Mouse (Mus musculus): Measurements from ENCODE around the gene Eif3c. TPM values are rescaled to one million over a fixed set of nuclear protein-coding genes. Genes with fewer than 3 reads are reported as not detected.
A peak's percentile ranks its signal among the peaks of the same experiment; 100 is the strongest.

Gene Eif3c
- 110 and 121 TPM in 2 replicates for total RNA-seq (2015)
- total RNA-seq (2017) = 131 and 143 TPM in 2 replicates

- ATAC-seq (ENCODE audit: poor library complexity, severe bottlenecking) = peak; percentile 94
Measured at GRCm38 (mm10) chr7:126566094-126566765, at the start of gene Eif3c. TSS of gene Eif3c (minus strand) at chr7:126566411.

GRCm38 (mm10) chr7:126612736-126613135 lies 46.5 kb upstream of the Eif3c start:
- no peak for ATAC-seq (ENCODE audit: poor library complexity, severe bottlenecking)

GRCm38 (mm10) chr7:126607796-126608195 lies 41.6 kb upstream of the Eif3c start:
- no peak for ATAC-seq (ENCODE audit: poor library complexity, severe bottlenecking)

- peak; percentile 33; the same call in 1 of the 2 replicates for ATAC-seq (ENCODE audit: poor library complexity, severe bottlenecking)
Measured at GRCm38 (mm10) chr7:126607064-126607463, 40.9 kb upstream of the Eif3c start.

GRCm38 (mm10) chr7:126606611-126607010 lies 40.4 kb upstream of the Eif3c start:
- ATAC-seq (ENCODE audit: poor library complexity, severe bottlenecking) = peak; percentile 58

GRCm38 (mm10) chr7:126602650-126603049 lies 36.4 kb upstream of the Eif3c start:
- ATAC-seq (ENCODE audit: poor library complexity, severe bottlenecking) = peak; percentile 59

GRCm38 (mm10) chr7:126601896-126602295 lies 35.7 kb upstream of the Eif3c start:
- ATAC-seq (ENCODE audit: poor library complexity, severe bottlenecking) = peak; percentile 50

- ATAC-seq (ENCODE audit: poor library complexity, severe bottlenecking) = no peak
Measured at GRCm38 (mm10) chr7:126598919-126599318, 32.7 kb upstream of the Eif3c start.

GRCm38 (mm10) chr7:126596414-126596813 lies 30.2 kb upstream of the Eif3c start:
- ATAC-seq (ENCODE audit: poor library complexity, severe bottlenecking) = peak; percentile 78

- no peak for ATAC-seq (ENCODE audit: poor library complexity, severe bottlenecking)
Measured at GRCm38 (mm10) chr7:126595890-126596289, 29.7 kb upstream of the Eif3c start.

- peak; percentile 46 for ATAC-seq (ENCODE audit: poor library complexity, severe bottlenecking)
Measured at GRCm38 (mm10) chr7:126594862-126595561, 28.8 kb upstream of the Eif3c start, which contains the start of gene Il27. TSS of gene Il27 (minus strand) at chr7:126594941.

GRCm38 (mm10) chr7:126587779-126588178 lies 21.6 kb upstream of the Eif3c start:
- ATAC-seq (ENCODE audit: poor library complexity, severe bottlenecking) = no peak

- ATAC-seq (ENCODE audit: poor library complexity, severe bottlenecking) = no peak
Measured at GRCm38 (mm10) chr7:126586839-126587238, 20.6 kb upstream of the Eif3c start.

- ATAC-seq (ENCODE audit: poor library complexity, severe bottlenecking) = peak; percentile 40
Measured at GRCm38 (mm10) chr7:126585717-126586116, 19.5 kb upstream of the Eif3c start, which contains the start of gene Cln3. TSS of gene Cln3 (minus strand) at chr7:126585817.

GRCm38 (mm10) chr7:126584506-126584977 lies 18.3 kb upstream of the Eif3c start, which contains the start of gene Apobr:
TSS of gene Apobr (plus strand) at chr7:126584942.
- peak; percentile 85 for ATAC-seq (ENCODE audit: poor library complexity, severe bottlenecking)

GRCm38 (mm10) chr7:126583761-126584160 lies 17.6 kb upstream of the Eif3c start:
- no peak for ATAC-seq (ENCODE audit: poor library complexity, severe bottlenecking)

- ATAC-seq (ENCODE audit: poor library complexity, severe bottlenecking) = peak; percentile 41
Measured at GRCm38 (mm10) chr7:126583251-126583709, 17.1 kb upstream of the Eif3c start.

GRCm38 (mm10) chr7:126582759-126583158 lies 16.5 kb upstream of the Eif3c start:
- ATAC-seq (ENCODE audit: poor library complexity, severe bottlenecking) = no peak

- no peak for ATAC-seq (ENCODE audit: poor library complexity, severe bottlenecking)
Measured at GRCm38 (mm10) chr7:126581661-126582060, 15.4 kb upstream of the Eif3c start.

GRCm38 (mm10) chr7:126579172-126579571 lies 13.0 kb upstream of the Eif3c start:
- ATAC-seq (ENCODE audit: poor library complexity, severe bottlenecking) = no peak

- peak; percentile 72 for ATAC-seq (ENCODE audit: poor library complexity, severe bottlenecking)
Measured at GRCm38 (mm10) chr7:126576946-126577345, 10.7 kb upstream of the Eif3c start.

- peak; percentile 23 for ATAC-seq (ENCODE audit: poor library complexity, severe bottlenecking)
Measured at GRCm38 (mm10) chr7:126565693-126566092, 518 bp downstream of the Eif3c start.

Data from megakaryocyte, adult 5-6 weeks (primary cell).